Mouse (Mus musculus) megakaryocyte progenitor cell, adult 5-6 weeks (primary cell): ENCODE results near the gene Ghdc. TPM values are rescaled to one million over a fixed set of nuclear protein-coding genes. Genes with fewer than 3 reads are reported as not detected.
"Not testable (repeated sequence)": the region's sequence is repeated elsewhere in the genome, so short reads cannot be mapped to it uniquely, and the experiment has no call there.

Source experiments
- ATAC-seq: replicated peaks from 2 replicates; pipeline ENCODE4 v1.8.0; 2016; ENCODE audit warnings: mild to moderate bottlenecking, moderate TSS enrichment, inconsistent platforms; ENCODE audit not compliant: poor library complexity
- total RNA-seq, 2 experiments: library from RNA; stranded (forward) in 1 of 2; stranded (reverse) in 1 of 2; fragments of 157-497, 149-512 nt in 1 of 2; fragments of 200-1000 nt in 1 of 2; gene quantifications; 2 replicates each; pipeline versions ENCODE4 v1.2.3 to v1.2.4; 2015 to 2017

Gene Ghdc
- total RNA-seq (2015) (1.8 and 3.1 TPM in 2 replicates), total RNA-seq (2017) (1.4 and 1.6 TPM in 2 replicates)

DNA sequence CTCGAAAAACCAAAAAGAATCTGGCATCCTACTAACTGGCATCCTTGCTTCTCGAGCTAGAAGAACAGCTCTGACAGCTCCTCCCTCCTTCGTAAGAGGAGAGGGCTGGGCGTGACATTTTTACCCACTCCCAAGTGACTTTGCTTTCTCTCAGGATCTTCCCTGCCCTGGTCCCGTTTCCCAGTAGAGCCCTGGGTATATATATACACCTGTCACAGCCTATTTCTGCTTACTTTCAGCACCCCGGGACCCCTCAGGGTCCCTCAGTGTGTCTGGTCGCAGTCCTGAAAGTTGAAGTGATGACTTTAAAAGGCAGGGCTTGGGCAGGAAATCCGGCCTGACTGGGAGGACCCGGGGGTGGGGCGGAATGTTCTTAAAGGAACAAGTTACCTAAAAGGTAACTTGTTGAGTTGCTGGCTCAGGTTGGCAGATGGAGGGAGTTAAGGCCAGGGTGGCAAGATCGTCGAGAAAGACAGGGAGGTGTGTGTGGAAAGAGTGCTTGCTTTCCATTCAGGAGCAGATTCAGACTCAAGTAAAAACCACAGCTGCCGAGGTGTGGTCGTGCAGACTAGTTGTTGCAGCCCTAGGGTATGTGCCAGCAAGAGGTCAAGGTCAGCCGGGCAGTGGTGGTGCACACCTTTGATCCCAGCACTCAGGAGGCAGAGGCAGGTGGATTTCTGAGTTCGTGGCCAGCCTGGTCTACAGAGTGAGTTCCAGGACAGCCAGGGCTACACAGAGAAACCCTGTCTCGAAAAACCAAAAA lies at the start of gene Ghdc:
Gene Ghdc (minus strand): TSS at position 312 of the 763 bp plus-strand sequence.
- peak; percentile 92 for ATAC-seq

DNA sequence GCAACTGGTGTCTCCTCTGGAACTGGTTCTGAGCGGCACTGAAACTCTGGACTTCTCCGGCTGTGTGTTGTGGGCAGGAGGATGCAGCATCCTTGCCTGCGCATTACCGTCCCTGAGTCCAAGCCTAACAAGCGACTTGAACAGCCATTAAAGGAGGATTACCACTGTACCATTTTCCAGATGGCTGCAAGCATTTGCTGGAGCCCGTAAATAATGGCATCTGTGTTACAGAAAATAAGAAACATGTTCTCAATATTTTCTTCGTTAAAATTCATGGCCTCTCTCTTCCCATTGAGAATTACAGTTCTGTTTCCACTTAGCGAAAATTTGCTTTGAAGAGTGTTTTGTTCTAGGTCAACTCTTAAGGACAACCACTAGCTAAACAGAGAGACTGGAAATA lies 49.3 kb upstream of the Ghdc start:
- no peak for ATAC-seq

DNA sequence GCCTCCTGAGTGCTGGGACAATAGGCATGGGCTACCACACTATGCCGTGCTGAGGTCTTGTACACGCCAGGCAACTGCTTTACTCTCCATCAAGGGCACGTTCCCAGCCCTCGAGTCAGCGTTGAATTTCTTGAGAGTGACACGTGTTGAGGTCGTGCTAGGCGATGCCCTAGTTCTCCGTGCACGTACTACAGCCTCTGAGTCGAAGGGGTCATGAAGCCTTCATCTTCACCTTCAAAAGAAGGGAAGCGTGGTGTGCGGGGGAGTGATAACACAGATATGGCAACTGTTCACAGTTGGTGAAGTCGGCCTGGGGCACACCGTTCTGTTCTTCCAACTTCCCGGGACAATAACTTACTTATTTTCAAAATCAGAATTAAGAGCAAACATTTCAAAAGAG lies 48.9 kb upstream of the Ghdc start:
- no peak for ATAC-seq

DNA sequence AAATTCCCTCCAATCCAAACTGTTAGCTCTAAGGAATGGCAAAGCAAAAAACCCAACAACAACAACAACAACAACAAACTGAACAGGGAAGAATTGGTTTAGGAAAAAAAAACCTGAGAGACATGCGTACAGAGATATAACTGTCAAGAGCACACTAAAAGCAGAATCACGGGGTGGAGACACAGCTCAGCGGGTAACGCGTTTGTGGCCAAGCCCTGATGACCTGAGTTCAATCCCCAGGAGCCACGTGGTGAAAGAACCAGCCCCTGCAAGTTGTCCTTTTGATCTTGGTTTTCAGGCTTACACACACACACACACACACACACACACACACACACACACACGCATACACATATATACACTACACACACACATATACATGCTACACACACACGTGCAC lies 48.3 kb upstream of the Ghdc start:
- no peak for ATAC-seq

DNA sequence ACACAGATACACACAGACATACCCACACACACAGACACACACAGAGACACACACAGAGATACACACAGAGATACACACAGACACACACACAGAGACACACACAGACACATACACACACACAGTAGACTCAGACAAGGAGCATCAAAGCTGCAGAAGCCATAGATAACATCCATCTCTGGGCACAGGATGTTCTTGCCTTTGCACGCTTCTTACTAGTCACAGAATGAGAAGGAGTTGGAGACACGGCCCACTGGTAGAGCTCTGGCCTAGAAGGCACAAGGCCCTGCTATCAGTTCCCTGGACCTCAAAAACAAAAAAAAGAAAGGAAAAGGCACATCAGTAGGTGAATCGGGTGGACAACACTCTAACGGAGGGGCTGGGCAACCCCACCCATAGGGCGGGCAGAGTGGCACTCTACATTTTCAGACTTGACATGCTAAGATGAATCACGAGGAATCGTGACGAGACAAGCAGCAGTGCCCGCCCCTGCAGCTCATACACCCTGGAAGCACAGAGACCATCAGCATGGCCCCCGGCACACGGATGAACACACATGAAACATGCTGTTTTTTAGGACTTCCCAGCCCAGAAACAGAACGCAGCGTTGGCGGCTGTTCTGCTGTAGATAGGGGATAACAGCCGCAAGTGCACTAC lies 47.7 kb upstream of the Ghdc start:
- peak; percentile 35 for ATAC-seq

DNA sequence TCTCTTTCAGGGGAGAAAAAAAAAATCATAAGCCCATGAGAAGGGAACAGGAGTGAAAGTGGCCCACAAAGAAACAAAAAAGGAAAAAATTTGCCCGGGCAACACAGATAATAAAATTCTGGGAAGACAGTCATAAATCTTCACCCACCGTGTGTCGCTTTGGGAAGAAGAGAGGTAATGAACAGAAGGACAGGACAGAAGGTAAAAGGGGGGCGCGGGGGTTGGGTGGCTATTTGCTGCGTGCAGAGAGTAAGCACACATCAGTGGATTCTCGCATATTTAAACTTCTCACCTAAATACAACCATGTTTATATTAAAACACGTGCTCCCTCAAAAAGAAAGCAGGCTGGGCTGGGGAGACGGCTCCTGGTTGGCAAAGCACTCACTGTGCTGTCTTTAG lies 46.6 kb upstream of the Ghdc start:
- no peak for ATAC-seq

DNA sequence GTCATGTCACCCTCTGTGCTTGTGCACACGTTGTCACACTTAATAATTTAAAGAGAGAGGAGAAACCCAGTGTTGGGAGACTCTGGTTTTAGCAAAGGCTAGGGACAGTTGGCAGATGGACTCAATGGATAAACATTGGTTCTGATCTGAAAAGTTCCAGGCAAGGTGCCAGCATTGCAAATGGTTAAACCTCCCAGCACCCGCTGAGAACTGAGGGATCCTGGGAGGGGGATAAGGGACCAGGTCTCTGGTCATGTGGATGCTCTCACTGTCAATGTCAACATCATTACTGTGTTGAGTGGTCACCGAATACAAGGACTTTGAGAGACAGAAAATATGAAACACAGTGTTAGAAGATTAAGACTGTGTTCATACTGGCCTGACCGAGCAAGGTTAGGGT lies 46.0 kb upstream of the Ghdc start:
- no peak for ATAC-seq

DNA sequence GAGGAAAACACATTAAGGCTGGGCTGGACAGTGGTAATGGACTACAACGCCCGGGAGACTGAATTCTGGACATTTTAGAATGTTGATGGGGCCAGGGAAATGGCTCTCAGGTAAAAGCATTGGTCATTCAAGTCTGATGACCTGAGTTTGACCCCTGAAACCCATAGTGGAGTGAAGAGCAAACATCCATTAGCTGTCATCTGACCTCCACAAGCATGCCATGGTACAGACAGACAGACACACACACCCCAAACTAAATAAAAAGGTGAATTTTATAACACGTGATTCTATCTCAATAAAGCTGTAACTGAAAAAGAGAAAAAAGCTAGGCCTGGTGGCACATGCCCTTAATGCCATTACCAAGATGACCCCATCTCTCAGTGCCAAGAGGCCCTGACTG lies 45.6 kb upstream of the Ghdc start:
- no peak for ATAC-seq

DNA sequence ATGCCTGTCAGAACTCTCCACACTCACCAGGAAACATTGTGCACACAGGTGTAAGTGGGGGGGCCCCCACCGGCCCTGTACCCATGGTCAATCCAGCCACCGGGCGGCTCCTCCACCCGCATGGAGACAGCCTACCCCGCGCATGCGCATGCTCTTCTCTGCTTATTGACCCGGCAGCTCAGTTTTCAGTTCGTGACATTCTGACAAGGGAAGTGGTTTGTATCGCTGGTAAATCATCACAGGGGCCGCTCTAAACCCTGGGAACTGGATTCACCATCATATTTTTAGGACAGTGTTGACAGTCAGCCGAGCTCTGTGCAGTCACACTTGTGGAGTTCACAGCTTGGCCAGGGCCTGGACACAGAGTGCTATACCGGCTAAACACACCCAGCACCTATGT lies 43.7 kb upstream of the Ghdc start:
- peak; percentile 70 for ATAC-seq

DNA sequence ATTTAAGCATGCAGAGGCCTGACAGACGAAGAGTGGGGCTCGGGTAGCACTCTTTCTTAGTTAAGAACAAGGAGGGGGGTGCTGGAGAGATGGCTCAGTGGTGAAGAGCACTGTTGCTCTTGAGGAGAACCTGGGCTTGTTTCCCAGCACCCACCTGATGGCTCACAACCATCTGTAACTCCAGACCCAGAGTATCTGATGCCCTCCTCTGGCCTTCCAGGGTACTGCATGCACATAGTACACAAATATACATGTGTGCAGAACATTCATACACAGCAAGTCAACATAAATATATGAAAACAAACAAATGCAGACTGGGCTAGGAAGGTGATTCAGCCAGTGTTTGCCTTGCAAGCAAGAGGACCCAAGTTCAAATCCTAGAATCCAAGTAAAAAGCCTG lies 40.4 kb upstream of the Ghdc start:
- no peak for ATAC-seq

DNA sequence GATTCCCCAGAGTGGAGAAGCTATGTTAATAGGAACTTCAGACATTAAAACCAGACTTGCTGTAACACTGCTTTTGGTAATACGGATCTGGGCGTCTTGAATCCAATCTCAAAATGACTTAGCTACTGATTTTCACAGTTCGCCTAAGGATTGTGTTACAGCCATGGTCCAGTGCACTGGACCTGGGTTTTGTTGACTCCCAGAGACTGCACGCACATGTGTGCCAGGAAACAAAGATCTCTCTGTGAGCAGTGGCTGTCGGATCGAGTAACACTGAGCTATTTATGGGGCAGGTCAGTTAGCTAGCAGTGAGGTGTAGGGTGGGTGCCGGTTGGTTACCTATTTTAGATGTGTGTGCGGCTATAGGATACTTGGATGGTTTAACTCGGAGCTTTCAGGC lies 39.8 kb upstream of the Ghdc start:
- no peak for ATAC-seq

DNA sequence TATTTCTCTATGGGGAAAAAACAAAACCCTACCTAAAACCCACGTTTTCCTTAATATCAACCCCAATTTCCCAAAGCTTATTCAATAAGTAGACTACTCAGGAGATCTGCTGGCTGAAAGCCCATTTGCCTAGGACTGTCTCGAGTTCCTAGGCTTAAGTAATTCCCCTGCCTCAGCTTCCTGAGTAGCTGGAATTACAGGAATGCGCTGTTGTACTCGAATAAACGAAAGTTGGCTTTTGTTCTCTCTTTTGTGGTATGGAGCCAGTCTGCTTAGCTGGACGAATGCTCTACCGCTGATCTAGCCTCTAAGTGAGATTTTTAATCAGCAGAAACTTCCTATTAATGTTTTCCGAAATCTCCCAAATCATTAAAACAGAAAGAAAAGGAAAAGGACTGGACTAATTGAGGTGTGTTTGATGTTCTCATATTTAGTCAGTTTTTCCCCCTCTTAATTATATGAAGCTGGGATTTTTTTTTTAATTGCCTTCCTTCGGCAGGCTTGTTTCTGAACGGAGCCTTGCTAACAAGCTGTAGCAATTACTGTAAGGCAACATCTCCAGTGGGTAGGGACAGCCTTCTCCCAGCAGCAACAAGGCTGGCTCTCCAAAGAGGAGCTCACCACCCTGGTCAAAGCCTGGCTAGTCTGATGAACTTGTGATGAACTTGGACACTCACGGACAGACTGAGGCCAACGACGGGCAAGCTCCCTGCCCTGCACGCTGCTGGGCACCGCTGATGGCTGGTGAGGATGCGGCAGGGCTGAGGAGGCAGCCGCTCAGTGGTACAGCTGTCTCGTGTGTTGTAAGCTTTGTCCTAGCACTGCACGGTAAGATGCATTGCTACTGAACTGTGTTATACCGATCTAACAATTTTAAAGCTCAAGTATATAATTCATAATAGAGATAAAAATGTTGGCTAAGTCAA lies 35.9 kb upstream of the Ghdc start:
- ATAC-seq = no peak

DNA sequence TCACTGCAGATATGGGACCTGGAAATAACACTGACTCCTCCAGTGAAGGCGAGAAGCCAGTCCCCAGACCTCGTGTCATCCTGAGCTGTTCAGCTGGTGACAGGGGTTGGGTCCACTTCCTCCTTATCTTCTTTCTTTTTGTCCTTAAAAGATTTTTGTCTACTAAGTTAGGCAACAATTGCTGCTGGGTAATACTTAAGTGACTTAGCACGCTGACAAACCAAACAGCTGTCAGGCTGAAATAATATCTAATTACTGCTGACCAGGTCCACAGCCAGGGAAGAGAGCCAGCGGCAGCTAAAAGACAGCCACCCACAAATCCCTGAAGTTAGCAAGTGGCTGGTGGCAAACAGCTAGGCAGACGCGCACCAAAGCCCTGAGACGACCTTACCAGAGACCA lies 34.8 kb upstream of the Ghdc start:
- ATAC-seq = peak; percentile 70

DNA sequence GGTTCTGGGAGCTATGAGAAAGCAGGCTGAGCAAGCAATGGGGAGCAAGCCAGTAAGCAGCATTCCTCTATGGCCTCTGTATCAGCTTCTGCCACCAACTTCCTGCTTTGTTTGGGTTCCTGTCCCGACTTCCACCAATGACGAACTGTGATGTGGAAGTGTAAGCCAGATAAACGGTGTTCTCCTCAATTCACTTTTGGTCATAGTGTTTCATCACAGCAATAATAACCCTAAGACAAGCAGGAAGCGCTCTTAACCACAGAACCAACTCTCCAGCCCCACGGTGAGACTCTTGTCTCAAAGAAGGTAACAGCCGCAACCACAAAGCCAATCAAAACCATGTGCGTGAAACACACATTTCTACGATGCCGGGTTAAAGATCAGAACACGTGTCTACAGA lies 33.7 kb upstream of the Ghdc start:
- ATAC-seq = peak; percentile 70

DNA sequence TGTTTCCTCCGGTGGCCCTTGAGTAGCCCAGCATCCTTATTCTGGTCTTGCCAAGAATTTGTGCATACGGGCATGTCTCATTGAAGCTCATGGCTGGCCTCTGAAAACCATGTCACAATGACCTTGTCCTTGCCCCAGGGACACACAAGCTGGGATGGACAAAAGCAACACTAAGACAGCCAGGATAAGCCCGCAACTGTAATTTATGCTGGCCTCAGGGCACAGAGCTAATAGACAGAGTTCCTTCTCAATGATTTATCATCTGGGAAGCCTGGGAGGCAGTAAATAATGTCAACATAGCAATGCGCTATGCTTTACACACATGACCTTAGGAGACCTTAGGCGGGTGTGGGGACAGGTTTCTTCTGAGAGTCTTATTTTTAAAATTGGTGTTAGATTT lies 28.7 kb upstream of the Ghdc start:
- ATAC-seq = no peak

DNA sequence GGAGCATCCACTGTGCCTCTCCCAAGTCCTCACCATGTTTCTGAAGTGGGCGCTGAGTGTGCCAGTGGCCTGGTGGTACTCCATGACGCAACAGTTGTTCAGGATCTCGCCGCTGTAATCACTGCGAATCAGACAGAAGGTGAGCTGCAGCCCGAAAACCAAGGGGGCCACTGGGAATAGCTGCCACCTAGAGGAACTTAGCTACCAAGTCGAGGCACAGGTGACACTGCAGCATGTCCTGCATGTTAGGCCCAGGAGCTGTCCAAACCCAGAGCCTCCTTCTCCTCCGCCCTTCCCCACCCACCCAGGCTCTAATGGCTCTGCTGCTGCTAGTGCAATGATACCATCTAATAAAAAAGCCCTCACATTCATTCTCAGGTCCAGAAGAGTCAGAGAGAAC lies 25.8 kb upstream of the Ghdc start:
- ATAC-seq = no peak

DNA sequence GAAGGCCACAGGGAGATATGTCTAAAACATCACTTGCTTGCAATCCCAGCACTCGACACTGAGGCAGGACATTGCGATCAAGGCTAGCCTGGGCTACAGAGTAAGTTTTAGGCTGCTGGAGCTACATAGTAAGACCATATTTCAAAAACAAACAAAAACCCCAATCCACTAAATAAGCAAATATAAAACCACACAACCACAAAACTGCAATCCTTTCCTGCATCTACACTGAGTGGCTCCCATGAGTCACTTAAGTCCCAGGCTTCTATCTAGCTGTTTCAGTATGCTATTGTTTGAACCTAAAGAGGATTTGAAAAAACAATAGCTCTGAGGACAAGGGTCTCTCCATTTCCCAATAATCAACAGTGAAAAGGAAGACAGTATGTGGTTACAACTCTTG lies 24.6 kb upstream of the Ghdc start:
- no peak for ATAC-seq

DNA sequence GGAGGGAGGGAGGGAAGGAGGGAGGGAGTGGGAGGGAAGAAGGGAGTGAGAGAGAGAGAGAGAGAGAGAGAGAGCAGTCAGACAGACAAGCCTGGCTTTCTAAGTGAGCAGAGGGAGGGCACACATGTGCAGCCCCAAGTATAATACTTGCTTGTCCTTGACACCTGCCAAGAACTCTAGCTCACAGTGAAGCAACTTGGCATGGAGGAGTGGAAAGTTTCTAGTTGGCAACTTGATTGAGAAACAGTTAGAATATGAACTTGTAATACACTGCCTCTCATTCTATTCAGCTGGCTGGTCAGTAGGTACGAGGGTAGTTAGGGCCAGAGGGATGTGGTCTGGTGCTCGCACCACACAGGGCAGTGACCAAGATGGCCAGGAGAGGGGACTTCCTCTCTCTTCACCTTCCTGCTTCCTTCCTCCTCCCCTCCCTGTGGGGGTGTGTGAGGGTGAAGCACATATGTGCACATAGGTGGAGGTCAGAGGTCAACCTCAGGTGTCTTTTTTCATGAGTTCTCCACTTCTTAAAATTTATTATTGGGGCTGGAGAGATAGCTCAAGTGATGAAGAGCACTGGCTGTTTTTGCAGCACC lies 20.8 kb upstream of the Ghdc start:
- no peak for ATAC-seq

DNA sequence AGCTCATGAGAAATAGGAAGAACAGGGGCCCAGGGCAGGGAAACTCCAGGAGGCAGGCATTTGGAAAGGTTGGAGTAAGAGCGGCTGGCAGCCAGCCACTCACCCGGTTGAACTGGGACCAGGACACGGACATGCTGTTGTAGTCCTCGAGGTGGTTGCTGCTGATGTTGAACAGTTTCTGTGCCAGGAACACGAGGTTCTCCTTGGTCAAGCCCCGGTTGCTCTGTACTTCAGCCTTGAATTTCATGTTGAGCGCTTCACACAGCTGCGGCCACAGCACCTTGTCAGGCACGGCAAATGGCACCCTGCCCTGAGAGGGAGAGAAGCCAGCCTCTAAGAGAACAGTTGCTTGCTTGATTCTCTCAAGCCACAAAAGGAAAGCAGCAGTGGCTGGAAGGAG lies 19.9 kb upstream of the Ghdc start:
- not testable (repeated sequence) for ATAC-seq

DNA sequence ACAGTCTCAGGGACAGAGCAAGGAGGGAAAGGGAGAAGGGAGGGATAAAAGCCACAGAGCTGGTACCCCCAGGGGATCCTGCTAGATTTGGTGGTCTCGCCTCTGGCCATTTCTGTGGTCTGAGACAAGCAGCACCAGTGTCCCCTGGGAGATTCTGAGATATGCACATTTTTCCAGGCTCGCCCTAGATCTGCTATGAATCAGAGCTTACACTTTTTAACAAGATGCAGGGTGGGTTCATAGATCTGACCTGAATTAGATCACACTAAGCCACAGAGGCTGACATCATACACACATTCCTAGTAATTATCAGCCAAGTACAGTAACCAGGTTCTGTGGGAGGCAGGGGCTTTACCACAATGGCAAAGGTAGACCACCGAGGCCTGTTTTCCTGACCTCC lies 18.9 kb upstream of the Ghdc start:
- no peak for ATAC-seq

DNA sequence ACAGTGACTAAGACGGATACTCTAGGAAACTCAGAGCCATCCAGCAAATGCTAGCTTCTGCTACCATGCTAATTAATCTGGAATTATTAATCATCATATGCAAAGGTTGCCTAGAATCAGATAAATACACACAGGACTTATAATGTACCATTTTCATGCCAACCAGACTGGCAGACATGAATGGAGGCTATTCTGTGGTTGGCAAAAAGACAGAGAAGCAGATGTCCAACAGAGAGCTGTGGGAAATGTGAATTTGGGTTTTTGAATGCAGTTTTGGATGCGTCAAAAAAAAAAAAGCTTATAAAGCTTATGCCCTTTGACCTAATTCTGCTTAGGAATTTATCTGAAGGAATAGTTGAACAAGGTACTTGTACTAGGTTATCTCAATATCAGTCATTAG lies 15.0 kb upstream of the Ghdc start:
- no peak for ATAC-seq
